8 mouse cellular contexts compared by ENCODE assay signal in genomic region chr15:88750677-88751563, GRCm38 (mm10). TPM values are rescaled to one million over a fixed set of nuclear protein-coding genes. Genes with fewer than 3 reads are reported as not detected.
DNase-seq lines count a peak whose midpoint lies in the region; ATAC-seq and TF ChIP-seq lines count a peak whose summit lies in the region.

No protein-coding gene starts in this region.

- 7% methylated on average over 54 of the region's 54 CpGs for WGBS in forebrain, embryonic 11.5 days
- WGBS in heart, embryonic 16.5 days = 6% methylated on average over 53 of the region's 54 CpGs
- WGBS in liver, embryonic 15.5 days (ENCODE audit: insufficient replicate concordance) = 3% methylated on average over 54 of the region's 54 CpGs
- 7% methylated on average over 54 of the region's 54 CpGs for WGBS in neural tube, embryonic 12.5 days

- no peak for TF ChIP-seq RAD21 in CH12.LX (IDR thresholded peaks at IDR 0.05; ENCODE audit: low read depth, low read length)

- peak overlapping the region; percentile 75 for H3K27ac ChIP-seq in CH12.LX (ENCODE audit: insufficient read depth, low read depth)
- peak overlapping the region; percentile 94 for H3K27ac ChIP-seq in forebrain, embryonic 11.5 days (ENCODE audit: low read depth, low read length)
- peak overlapping the region; percentile 98 for H3K27ac ChIP-seq in heart, embryonic 16.5 days (ENCODE audit: low read length)
- H3K27ac ChIP-seq in liver, embryonic 15.5 days (replicated peaks) = peak overlapping the region; percentile 96
- H3K27ac ChIP-seq in neural tube, embryonic 12.5 days = peak overlapping the region; percentile 75

- DNase-seq in CH12.LX (ENCODE audit: extremely low read depth) = peak; percentile 99
- peak; percentile 98 for DNase-seq in c-Kit-positive CD71-positive TER-119-negative erythroid progenitor cells, embryonic 14.5 days (ENCODE audit: low read depth)
- peak; percentile 99 for DNase-seq in forebrain, embryonic 11.5 days (ENCODE audit: low spot score)
- peak; percentile 99 for DNase-seq in kidney, postnatal 36 days
- DNase-seq in telencephalon, adult 2 months (ENCODE audit: low read depth, low spot score) = peak; percentile 98

- H3K27me3 ChIP-seq in CH12.LX (replicated peaks) = no peaks in the 10 kb centered on the region
- no peaks in the 10 kb centered on the region for H3K27me3 ChIP-seq in forebrain, embryonic 11.5 days (ENCODE audit: control insufficient read depth, insufficient read depth, low read length)
- no peaks in the 10 kb centered on the region for H3K27me3 ChIP-seq in heart, embryonic 16.5 days (ENCODE audit: control insufficient read depth, insufficient read depth, low read length)
- H3K27me3 ChIP-seq in liver, embryonic 15.5 days = no peaks in the 10 kb centered on the region
- H3K27me3 ChIP-seq in neural tube, embryonic 12.5 days (replicated peaks) = no peaks in the 10 kb centered on the region

- TF ChIP-seq CTCF in CH12.LX (conservative IDR thresholded peaks at IDR 0.05 in 1 of 2, IDR thresholded peaks at IDR 0.05 in 1 of 2; ENCODE audit: low read depth in 2 of 2, low read length in 2 of 2) = no peak

- H3K4me2 ChIP-seq in CH12.LX (ENCODE audit: insufficient read depth, low read depth, poor library complexity, severe bottlenecking) = peak overlapping the region; percentile 44
- H3K4me2 ChIP-seq in forebrain, embryonic 11.5 days (ENCODE audit: low read depth, low read length, severe bottlenecking) = peak overlapping the region; percentile 87
- peak overlapping the region; percentile 91 for H3K4me2 ChIP-seq in heart, embryonic 16.5 days (ENCODE audit: low read depth, low read length)
- peak overlapping the region; percentile 93 for H3K4me2 ChIP-seq in liver, embryonic 15.5 days
- peak overlapping the region; percentile 81 for H3K4me2 ChIP-seq in neural tube, embryonic 12.5 days (replicated peaks)

- dilution Hi-C loops in CH12.LX (cut with MboI; ENCODE audit: extremely low pct_ligation_motif_present, extremely low pct_unique_long_range_greater_than_20kb, low sequenced_read_pairs) = no loop called here

- peaks cover 8 to 22% of the 10 kb centered on the region in 2 experiments for H3K4me1 ChIP-seq in CH12.LX (ENCODE audit: control insufficient read depth in 1 of 2, insufficient read depth in 2 of 2)
- peaks cover 7% of the 10 kb centered on the region for H3K4me1 ChIP-seq in forebrain, embryonic 11.5 days (replicated peaks; ENCODE audit: control insufficient read depth, insufficient read depth, low read length)
- H3K4me1 ChIP-seq in heart, embryonic 16.5 days (ENCODE audit: control insufficient read depth, insufficient read depth, low read length) = peaks cover 12% of the 10 kb centered on the region
- H3K4me1 ChIP-seq in liver, embryonic 15.5 days (replicated peaks) = peaks cover 37% of the 10 kb centered on the region
- H3K4me1 ChIP-seq in neural tube, embryonic 12.5 days = peaks cover 19% of the 10 kb centered on the region

- H3K4me3 ChIP-seq in CH12.LX (replicated peaks in 1 of 3; ENCODE audit: low read depth in 2 of 3, low read length in 2 of 3, poor library complexity in 1 of 3) = peak overlapping the region; percentile 64 to 71 (median 69)
- peak overlapping the region; percentile 91 for H3K4me3 ChIP-seq in forebrain, embryonic 11.5 days (ENCODE audit: low read depth, low read length)
- H3K4me3 ChIP-seq in heart, embryonic 16.5 days (ENCODE audit: low read length) = peak overlapping the region; percentile 86
- peak overlapping the region; percentile 84 for H3K4me3 ChIP-seq in liver, embryonic 15.5 days (replicated peaks)
- H3K4me3 ChIP-seq in neural tube, embryonic 12.5 days = peak overlapping the region; percentile 93

- TF ChIP-seq EP300 in CH12.LX (IDR thresholded peaks at IDR 0.05; ENCODE audit: low read length) = no peak

- in situ Hi-C loops in CH12.LX (cut with MboI; ENCODE audit: low pct_ligation_motif_present, low pct_unique_long_range_greater_than_20kb, low sequenced_read_pairs) = no loop called here

- H3K79me2 ChIP-seq in CH12.LX (replicated peaks; ENCODE audit: control insufficient read depth, extremely low read depth, insufficient read depth, poor library complexity, severe bottlenecking) = peaks cover 14% of the 10 kb centered on the region

- TF ChIP-seq POLR2A in CH12.LX (IDR thresholded peaks at IDR 0.05; ENCODE audit: low read depth, low read length) = peak; percentile 93

- peak overlapping the region; percentile 72 for H3K9ac ChIP-seq in CH12.LX (ENCODE audit: insufficient read depth, low read depth)
- peak overlapping the region; percentile 78 for H3K9ac ChIP-seq in forebrain, embryonic 11.5 days (ENCODE audit: low read length)
- H3K9ac ChIP-seq in heart, embryonic 16.5 days (ENCODE audit: low read length) = peak overlapping the region; percentile 85
- peak overlapping the region; percentile 65 for H3K9ac ChIP-seq in liver, embryonic 15.5 days
- peak overlapping the region; percentile 60 for H3K9ac ChIP-seq in neural tube, embryonic 12.5 days

- H3K36me3 ChIP-seq in CH12.LX (replicated peaks in 1 of 2; ENCODE audit: control insufficient read depth in 1 of 2, insufficient read depth in 1 of 2, low read length in 1 of 2) = peaks cover 6 to 11% of the 10 kb centered on the region in 2 experiments
- no peaks in the 10 kb centered on the region for H3K36me3 ChIP-seq in forebrain, embryonic 11.5 days (ENCODE audit: control insufficient read depth, insufficient read depth, low read length)
- 0 out of 2 replicates have a peak, but pooled peaks cover 3% of the 10 kb centered on the region for H3K36me3 ChIP-seq in heart, embryonic 16.5 days (ENCODE audit: control insufficient read depth, insufficient read depth)
- peaks cover 14% of the 10 kb centered on the region for H3K36me3 ChIP-seq in liver, embryonic 15.5 days (replicated peaks)
- H3K36me3 ChIP-seq in neural tube, embryonic 12.5 days = peaks cover 12% of the 10 kb centered on the region

- ATAC-seq in forebrain, embryonic 11.5 days (replicated peaks; ENCODE audit: low FRiP score) = peak; percentile 97
- peak; percentile 98 for ATAC-seq in heart, embryonic 16.5 days (replicated peaks; ENCODE audit: extremely low read depth, insufficient read depth, low FRiP score)
- peak; percentile 95 for ATAC-seq in liver, embryonic 15.5 days (ENCODE audit: insufficient read depth)
- ATAC-seq in neural tube, embryonic 12.5 days (ENCODE audit: low FRiP score, low read depth) = peak; percentile 96

- H3K9me3 ChIP-seq in CH12.LX (replicated peaks; ENCODE audit: low read length) = no peaks in the 10 kb centered on the region
- H3K9me3 ChIP-seq in forebrain, embryonic 11.5 days (ENCODE audit: control insufficient read depth, low read length) = no peaks in the 10 kb centered on the region
- no peaks in the 10 kb centered on the region for H3K9me3 ChIP-seq in heart, embryonic 16.5 days (replicated peaks; ENCODE audit: control insufficient read depth, low read length)
- no peaks in the 10 kb centered on the region for H3K9me3 ChIP-seq in liver, embryonic 15.5 days (replicated peaks)
- H3K9me3 ChIP-seq in neural tube, embryonic 12.5 days = no peaks in the 10 kb centered on the region

TF ChIP-seq in CH12.LX, 34 proteins besides CTCF, POLR2A, EP300 and RAD21 (continues in another document):
- TF ChIP-seq BHLHE40 (IDR thresholded peaks at IDR 0.05; ENCODE audit: low read depth, low read length) (no peak), HCFC1 (IDR thresholded peaks at IDR 0.05; ENCODE audit: low read depth, low read length) (peak; percentile 72), IRF4 (IDR thresholded peaks at IDR 0.05; ENCODE audit: low read depth, low read length) (no peak), MAX (IDR thresholded peaks at IDR 0.05; ENCODE audit: low read length) (peak; percentile 76), SIN3A (IDR thresholded peaks at IDR 0.05; ENCODE audit: low read length) (peak; percentile 25; the same call in 1 of the 2 replicates), JUN (IDR thresholded peaks at IDR 0.05; ENCODE audit: insufficient read depth, low read depth, low read length) (no peak), TBP (conservative IDR thresholded peaks at IDR 0.05; ENCODE audit: low read depth, low read length) (peak; percentile 63; the same call in 1 of the 2 replicates), RCOR1 (conservative IDR thresholded peaks at IDR 0.05; ENCODE audit: low read depth, low read length) (no peak), NRF1 (IDR thresholded peaks at IDR 0.05; ENCODE audit: low read depth, low read length) (peak; percentile 89), UBTF (IDR thresholded peaks at IDR 0.05; ENCODE audit: low read depth, low read length) (peak; percentile 36; the same call in 1 of the 2 replicates), MEF2A (IDR thresholded peaks at IDR 0.05; ENCODE audit: borderline replicate concordance, low read depth, low read length) (no peak; the same call in 1 of the 2 replicates), POLR2AphosphoS2 (IDR thresholded peaks at IDR 0.05; ENCODE audit: low read depth, low read length) (peak; percentile 70; the same call in 1 of the 2 replicates), GABPA (IDR thresholded peaks at IDR 0.05; ENCODE audit: insufficient replicate concordance, low read depth, low read length) (no peak), NELFE (IDR thresholded peaks at IDR 0.05; ENCODE audit: low read depth, low read length) (peak; percentile 84), ZMIZ1 (IDR thresholded peaks at IDR 0.05; ENCODE audit: low read depth, low read length) (peak; percentile 78), ELF1 (IDR thresholded peaks at IDR 0.05; ENCODE audit: low read depth, low read length) (no peak; the same call in none of the 2 replicates), MXI1 (IDR thresholded peaks at IDR 0.05; ENCODE audit: low read depth, low read length) (no peak; the same call in 1 of the 2 replicates)

RNA-seq across cellular contexts. Expression of gene Zbed4, which starts 0.5 kb away (rescaled TPM):
- total RNA-seq in CH12.LX (2012; rRNA removed) (13.8 and 16.7 TPM in 2 replicates), CH12.LX (2014; rRNA removed) (16.7 TPM in 2 replicates)
- 9.9 and 11.0 TPM in 2 replicates for polyA plus RNA-seq in CH12.LX (2012; ENCODE audit: insufficient read length, low read depth)
- 43.6 and 47.2 TPM in 2 replicates for polyA plus RNA-seq in forebrain, embryonic 11.5 days (2014; fragmentation: Nextera tagmentation; extraction: Ambion mirVana)
- 13.4 and 14.1 TPM in 2 replicates for polyA plus RNA-seq in heart, embryonic 16.5 days (2015; fragmentation: Nextera tagmentation; extraction: Ambion mirVana)
- 10.6 and 10.7 TPM in 2 replicates for polyA plus RNA-seq in liver, embryonic 15.5 days (2015; fragmentation: Nextera tagmentation; extraction: Ambion mirVana)
- 34.2 and 36.3 TPM in 2 replicates for polyA plus RNA-seq in neural tube, embryonic 12.5 days (2016; fragmentation: Nextera tagmentation; extraction: Ambion mirVana)

RNA-seq across cellular contexts. Expression of gene Brd1, which starts 16.9 kb away (rescaled TPM):
- total RNA-seq in CH12.LX (2012; rRNA removed) (15.9 and 16.2 TPM in 2 replicates), CH12.LX (2014; rRNA removed) (11.7 and 13.6 TPM in 2 replicates)
- 17.7 and 19.1 TPM in 2 replicates for polyA plus RNA-seq in CH12.LX (2012; ENCODE audit: insufficient read length, low read depth)
- 29.0 TPM in 2 replicates for polyA plus RNA-seq in forebrain, embryonic 11.5 days (2014; fragmentation: Nextera tagmentation; extraction: Ambion mirVana)
- polyA plus RNA-seq in heart, embryonic 16.5 days (2015; fragmentation: Nextera tagmentation; extraction: Ambion mirVana) = 12.0 and 12.3 TPM in 2 replicates
- 5.8 and 6.6 TPM in 2 replicates for polyA plus RNA-seq in liver, embryonic 15.5 days (2015; fragmentation: Nextera tagmentation; extraction: Ambion mirVana)
- polyA plus RNA-seq in neural tube, embryonic 12.5 days (2016; fragmentation: Nextera tagmentation; extraction: Ambion mirVana) = 23.3 and 24.6 TPM in 2 replicates

Comparison
In these comparisons a context has a peak if more than half of its experiments do, and no peak if none do; other contexts are left out.
1. Peak in every context shown above with its lines: DNase-seq, ATAC-seq, H3K4me3 ChIP-seq and H3K27ac ChIP-seq.